ENCODE assay signal across 7 mouse cellular contexts in the genomic region with DNA sequence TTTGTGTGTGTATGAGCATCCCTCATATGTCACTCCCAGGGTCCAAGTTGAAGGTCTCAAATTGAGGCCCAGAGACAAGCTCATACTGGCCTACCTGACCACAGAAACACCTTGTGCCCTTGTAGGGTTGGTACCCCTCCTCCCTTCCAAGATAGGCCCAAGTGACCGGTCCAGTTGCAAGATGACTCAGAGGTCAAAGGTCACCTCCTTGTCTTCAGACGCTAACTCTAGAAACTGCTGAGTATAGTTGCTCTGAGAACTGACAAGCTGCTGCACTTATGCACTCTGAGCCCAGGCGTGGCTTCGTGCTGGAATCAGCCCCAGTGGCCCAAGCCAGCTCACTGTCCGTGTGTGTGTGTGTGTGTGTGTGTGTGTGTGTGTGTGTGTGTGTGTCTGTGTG. TPM values are rescaled to one million over a fixed set of nuclear protein-coding genes. Genes with fewer than 3 reads are reported as not detected.
DNase-seq lines count a peak whose midpoint lies in the region; ATAC-seq lines count a peak whose summit lies in the region.

No protein-coding gene starts in this region.

- peak overlapping the region; percentile 76 for H3K4me3 ChIP-seq in forebrain, embryonic 14.5 days (ENCODE audit: low read depth, low read length)
- no peak overlapping the region for H3K4me3 ChIP-seq in kidney, embryonic 16.5 days (ENCODE audit: low read length)
- H3K4me3 ChIP-seq in neural tube, embryonic 14.5 days (ENCODE audit: low read depth, low read length), result peak overlapping the region; percentile 81; the same call in 1 of the 2 replicates

- H3K4me1 ChIP-seq in forebrain, embryonic 14.5 days (ENCODE audit: control insufficient read depth, insufficient read depth, low read length), result peaks cover 13% of the 10 kb centered on the region
- H3K4me1 ChIP-seq in kidney, embryonic 16.5 days (ENCODE audit: insufficient read depth, low read length), result peaks cover 30% of the 10 kb centered on the region
- H3K4me1 ChIP-seq in neural tube, embryonic 14.5 days (ENCODE audit: control insufficient read depth, insufficient read depth, low read length), result peaks cover 18% of the 10 kb centered on the region

- peak overlapping the region; percentile 36; the same call in 1 of the 2 replicates for H3K9ac ChIP-seq in forebrain, embryonic 14.5 days (ENCODE audit: low read length)
- H3K9ac ChIP-seq in kidney, embryonic 16.5 days (replicated peaks; ENCODE audit: low read length), result no peak overlapping the region
- H3K9ac ChIP-seq in neural tube, embryonic 14.5 days (replicated peaks; ENCODE audit: low read depth, low read length), result peak overlapping the region; percentile 28; the same call in 1 of the 2 replicates

- no peaks in the 10 kb centered on the region for H3K9me3 ChIP-seq in forebrain, embryonic 14.5 days (replicated peaks; ENCODE audit: control insufficient read depth, low read length)
- no peaks in the 10 kb centered on the region for H3K9me3 ChIP-seq in kidney, embryonic 16.5 days (ENCODE audit: low read length)
- no peaks in the 10 kb centered on the region for H3K9me3 ChIP-seq in neural tube, embryonic 14.5 days (ENCODE audit: control insufficient read depth, low read length)

- no peaks in the 10 kb centered on the region for H3K27me3 ChIP-seq in forebrain, embryonic 14.5 days (replicated peaks; ENCODE audit: control insufficient read depth, insufficient read depth, low read length)
- H3K27me3 ChIP-seq in kidney, embryonic 16.5 days (ENCODE audit: insufficient read depth, low read length), result no peaks in the 10 kb centered on the region
- no peaks in the 10 kb centered on the region for H3K27me3 ChIP-seq in neural tube, embryonic 14.5 days (ENCODE audit: control insufficient read depth, insufficient read depth, low read length)

- WGBS in forebrain, embryonic 14.5 days, result 46% methylated on average over 5 of the region's 5 CpGs
- WGBS in kidney, embryonic 16.5 days, result 37% methylated on average over 5 of the region's 5 CpGs
- WGBS in neural tube, embryonic 14.5 days, result 28% methylated on average over 5 of the region's 5 CpGs

- ATAC-seq in forebrain, embryonic 14.5 days, result no peak
- ATAC-seq in kidney, embryonic 16.5 days (ENCODE audit: low FRiP score, low TSS enrichment), result 0 out of 2 replicates have a peak, but pooled peaks have one; percentile 25
- ATAC-seq in neural tube, embryonic 14.5 days (ENCODE audit: low read depth), result no peak
- no peak for ATAC-seq in monocyte, adult 5-6 weeks (replicated peaks; ENCODE audit: insufficient number of reproducible peaks, low FRiP score, low TSS enrichment, poor library complexity, severe bottlenecking)

- H3K36me3 ChIP-seq in forebrain, embryonic 14.5 days (ENCODE audit: control insufficient read depth, insufficient read depth, low read length), result peaks cover 16% of the 10 kb centered on the region; the same call in 1 of the 2 replicates
- H3K36me3 ChIP-seq in kidney, embryonic 16.5 days (ENCODE audit: insufficient read depth, low read length), result no peaks in the 10 kb centered on the region
- H3K36me3 ChIP-seq in neural tube, embryonic 14.5 days (ENCODE audit: control insufficient read depth, insufficient read depth, low read length), result no peaks in the 10 kb centered on the region; the same call in 1 of the 2 replicates

- H3K4me2 ChIP-seq in forebrain, embryonic 14.5 days (ENCODE audit: low read length), result peak overlapping the region; percentile 58
- H3K4me2 ChIP-seq in kidney, embryonic 16.5 days (replicated peaks; ENCODE audit: low read depth, low read length), result peak overlapping the region; percentile 96
- peak overlapping the region; percentile 58 for H3K4me2 ChIP-seq in neural tube, embryonic 14.5 days (ENCODE audit: low read depth, low read length)

- DNase-seq in ovary, adult 18-20 months (ENCODE audit: low spot score), result peak; percentile 10
- DNase-seq in ovary, postnatal 14 days (ENCODE audit: low spot score), result no peak
- peak; percentile 39 for DNase-seq in forebrain, embryonic 14.5 days (ENCODE audit: low spot score)
- no peak for DNase-seq in spleen, adult 12 weeks (ENCODE audit: low spot score)

- H3K27ac ChIP-seq in forebrain, embryonic 14.5 days (ENCODE audit: low read depth, low read length), result no peak overlapping the region
- peak overlapping the region; percentile 84 for H3K27ac ChIP-seq in kidney, embryonic 16.5 days (ENCODE audit: low read length)
- H3K27ac ChIP-seq in neural tube, embryonic 14.5 days (ENCODE audit: low read depth, low read length), result no peak overlapping the region

RNA-seq across cellular contexts. Expression of a gene that starts 2.4 kb away (rescaled TPM):
- polyA plus RNA-seq in forebrain, embryonic 14.5 days (2014; fragmentation: Nextera tagmentation; extraction: Ambion mirVana), result 21.9 and 23.1 TPM in 2 replicates
- 14.0 and 15.2 TPM in 2 replicates for polyA plus RNA-seq in kidney, embryonic 16.5 days (2015; fragmentation: Nextera tagmentation; extraction: Ambion mirVana)
- polyA plus RNA-seq in neural tube, embryonic 14.5 days (2014; fragmentation: Nextera tagmentation; extraction: Ambion mirVana), result 28.8 and 30.5 TPM in 2 replicates
- 0.75 to 2.1 TPM (median 0.86 TPM) in 3 replicates for total RNA-seq in monocyte, adult 5-6 weeks (2017)

Comparison
In these comparisons a context has a peak if more than half of its experiments do, and no peak if none do; other contexts are left out.
1. DNase-seq: peak in ovary, adult 18-20 months (single experiment) and forebrain, embryonic 14.5 days (single experiment); none in ovary, postnatal 14 days (single experiment) and spleen, adult 12 weeks (single experiment).
2. Peak in every context shown above with its lines, with median percentiles within 50 percentile points of each other: H3K4me2 ChIP-seq.